Mouse (Mus musculus): Measurements from ENCODE around the gene Nlk. TPM values are rescaled to one million over a fixed set of nuclear protein-coding genes. Genes with fewer than 3 reads are reported as not detected.
"Not testable (repeated sequence)": the region's sequence is repeated elsewhere in the genome, so short reads cannot be mapped to it uniquely, and the experiment has no call there.

The Nlk gene
- polyA plus RNA-seq, 1 experiment from 2014 or later: 34.4 TPM

- ATAC-seq (ENCODE audit: low FRiP score): no peak
- WGBS: 83% methylated on average over 3 of the region's 3 CpGs
Observed at GRCm38 (mm10) chr11:78600496-78600895, 96.7 kb downstream of the Nlk start.

GRCm38 (mm10) chr11:78600051-78600450, 97.1 kb downstream of the Nlk start:
- Histone ChIP-seq H3K36me3 (ENCODE audit: control insufficient read depth, insufficient read depth, low read length) (no peaks in the 10 kb centered on the region), H3K4me1 (replicated peaks; ENCODE audit: control insufficient read depth, insufficient read depth, low read length) (no peaks in the 10 kb centered on the region), H3K27ac (ENCODE audit: low read depth, low read length) (no peak overlapping the region), H3K9ac (ENCODE audit: low read depth, low read length) (no peak overlapping the region), H3K9me3 (ENCODE audit: control insufficient read depth, low read length) (no peaks in the 10 kb centered on the region), H3K27me3 (ENCODE audit: control insufficient read depth, insufficient read depth, low read length) (no peaks in the 10 kb centered on the region), H3K4me3 (ENCODE audit: low read depth, low read length) (no peak overlapping the region), H3K4me2 (replicated peaks; ENCODE audit: low read depth, low read length) (no peak overlapping the region)
- DNase-seq (ENCODE audit: low spot score) (no peak), ATAC-seq (ENCODE audit: low FRiP score) (no peak)
- 83% methylated on average over 4 of the region's 4 CpGs for WGBS

More at GRCm38 (mm10) chr11:78600496-78600895, 96.7 kb downstream of the Nlk start:
- Histone ChIP-seq H3K9ac (ENCODE audit: low read depth, low read length) (no peak overlapping the region), H3K9me3 (ENCODE audit: control insufficient read depth, low read length) (no peaks in the 10 kb centered on the region), H3K36me3 (ENCODE audit: control insufficient read depth, insufficient read depth, low read length) (no peaks in the 10 kb centered on the region), H3K27me3 (ENCODE audit: control insufficient read depth, insufficient read depth, low read length) (no peaks in the 10 kb centered on the region), H3K4me1 (replicated peaks; ENCODE audit: control insufficient read depth, insufficient read depth, low read length) (no peaks in the 10 kb centered on the region), H3K27ac (ENCODE audit: low read depth, low read length) (no peak overlapping the region), H3K4me2 (replicated peaks; ENCODE audit: low read depth, low read length) (no peak overlapping the region), H3K4me3 (ENCODE audit: low read depth, low read length) (no peak overlapping the region)
- no peak for DNase-seq (ENCODE audit: low spot score)

- no peak overlapping the region for H3K27ac ChIP-seq (ENCODE audit: low read depth, low read length)
- no peak overlapping the region for H3K9ac ChIP-seq (ENCODE audit: low read depth, low read length)
- no peaks in the 10 kb centered on the region for H3K36me3 ChIP-seq (ENCODE audit: control insufficient read depth, insufficient read depth, low read length)
- no peaks in the 10 kb centered on the region for H3K27me3 ChIP-seq (ENCODE audit: control insufficient read depth, insufficient read depth, low read length)
- DNase-seq (ENCODE audit: low spot score) (no peak), ATAC-seq (ENCODE audit: low FRiP score) (no peak)
- no peak overlapping the region for H3K4me3 ChIP-seq (ENCODE audit: low read depth, low read length)
- no peaks in the 10 kb centered on the region for H3K9me3 ChIP-seq (ENCODE audit: control insufficient read depth, low read length)
- no peak overlapping the region for H3K4me2 ChIP-seq (replicated peaks; ENCODE audit: low read depth, low read length)
- WGBS: 85% methylated on average over 3 of the region's 3 CpGs
- H3K4me1 ChIP-seq (replicated peaks; ENCODE audit: control insufficient read depth, insufficient read depth, low read length): no peaks in the 10 kb centered on the region
Observed at GRCm38 (mm10) chr11:78598763-78599415, 98.3 kb downstream of the Nlk start.

GRCm38 (mm10) chr11:78596750-78597149, 100.4 kb downstream of the Nlk start:
- no peaks in the 10 kb centered on the region for H3K27me3 ChIP-seq (ENCODE audit: control insufficient read depth, insufficient read depth, low read length)
- no peak overlapping the region for H3K4me2 ChIP-seq (replicated peaks; ENCODE audit: low read depth, low read length)
- no peaks in the 10 kb centered on the region for H3K4me1 ChIP-seq (replicated peaks; ENCODE audit: control insufficient read depth, insufficient read depth, low read length)
- H3K9ac ChIP-seq (ENCODE audit: low read depth, low read length): no peak overlapping the region
- no peak overlapping the region for H3K4me3 ChIP-seq (ENCODE audit: low read depth, low read length)
- peak; percentile 16 for DNase-seq (ENCODE audit: low spot score)
- ATAC-seq (ENCODE audit: low FRiP score): no peak
- H3K9me3 ChIP-seq (ENCODE audit: control insufficient read depth, low read length): no peaks in the 10 kb centered on the region
- no peak overlapping the region for H3K27ac ChIP-seq (ENCODE audit: low read depth, low read length)
- no peaks in the 10 kb centered on the region for H3K36me3 ChIP-seq (ENCODE audit: control insufficient read depth, insufficient read depth, low read length)

DNA sequence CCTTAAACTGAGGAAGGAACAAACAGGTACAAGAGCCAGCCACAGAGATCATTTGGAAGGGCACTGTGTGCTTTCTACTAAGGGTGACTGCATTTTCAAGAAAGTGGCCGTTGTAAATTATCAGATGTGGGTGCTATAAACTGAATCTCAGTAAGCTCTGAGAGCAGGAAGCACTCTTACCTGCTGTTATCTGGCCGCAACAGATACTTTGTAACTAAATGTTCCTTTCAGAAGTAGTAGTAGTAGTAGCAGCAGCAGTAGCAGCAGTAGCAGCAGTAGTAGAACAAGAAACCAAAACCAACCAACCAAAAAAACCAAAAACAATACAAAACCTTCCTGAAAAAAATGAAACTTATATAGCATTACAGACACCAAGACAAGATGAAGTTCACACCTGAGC, 101.4 kb downstream of the Nlk start:
- Histone ChIP-seq H3K4me1 (replicated peaks; ENCODE audit: control insufficient read depth, insufficient read depth, low read length) (no peaks in the 10 kb centered on the region), H3K27me3 (ENCODE audit: control insufficient read depth, insufficient read depth, low read length) (no peaks in the 10 kb centered on the region), H3K27ac (ENCODE audit: low read depth, low read length) (no peak overlapping the region), H3K9me3 (ENCODE audit: control insufficient read depth, low read length) (no peaks in the 10 kb centered on the region), H3K4me3 (ENCODE audit: low read depth, low read length) (no peak overlapping the region), H3K4me2 (replicated peaks; ENCODE audit: low read depth, low read length) (no peak overlapping the region), H3K36me3 (ENCODE audit: control insufficient read depth, insufficient read depth, low read length) (no peaks in the 10 kb centered on the region), H3K9ac (ENCODE audit: low read depth, low read length) (no peak overlapping the region)
- 94% methylated on average over 2 of the region's 2 CpGs for WGBS
- DNase-seq (ENCODE audit: low spot score): no peak
- no peak for ATAC-seq (ENCODE audit: low FRiP score)

DNA sequence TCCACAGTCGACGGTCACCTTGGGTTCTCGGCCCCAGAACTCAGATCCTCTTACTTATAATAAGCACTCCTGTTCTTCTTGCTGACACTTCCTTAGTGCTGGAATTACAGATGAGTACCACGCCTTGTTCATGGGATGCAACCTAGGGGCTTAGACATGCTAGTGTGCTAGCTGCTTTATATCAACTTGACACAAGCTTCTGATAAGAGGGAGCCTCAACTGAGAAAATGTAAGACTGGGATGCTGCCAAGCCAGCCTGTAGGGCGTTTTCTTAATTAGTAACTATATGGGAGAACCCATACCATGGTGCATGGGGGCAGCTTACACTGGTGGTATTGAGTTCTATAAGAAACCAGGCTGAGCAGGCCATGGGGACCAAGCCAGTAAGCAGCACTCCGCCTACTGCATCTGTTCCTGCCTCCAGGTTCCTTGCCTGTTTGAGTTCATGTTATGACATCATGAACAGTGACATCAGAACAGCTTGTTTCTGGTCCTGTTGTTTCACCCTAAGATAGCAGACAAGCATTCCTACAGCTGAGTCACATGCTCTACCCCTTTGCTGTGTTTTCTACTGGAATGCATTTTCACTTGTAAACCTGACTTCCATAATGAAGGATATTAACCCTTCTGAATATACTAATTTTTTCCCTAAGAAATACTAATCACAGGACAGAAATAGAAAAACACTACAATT, 102.8 kb downstream of the Nlk start:
- Histone ChIP-seq H3K4me3 (ENCODE audit: low read depth, low read length) (no peak overlapping the region), H3K36me3 (ENCODE audit: control insufficient read depth, insufficient read depth, low read length) (no peaks in the 10 kb centered on the region), H3K9me3 (ENCODE audit: control insufficient read depth, low read length) (no peaks in the 10 kb centered on the region), H3K9ac (ENCODE audit: low read depth, low read length) (no peak overlapping the region), H3K27ac (ENCODE audit: low read depth, low read length) (no peak overlapping the region), H3K4me1 (replicated peaks; ENCODE audit: control insufficient read depth, insufficient read depth, low read length) (no peaks in the 10 kb centered on the region), H3K4me2 (replicated peaks; ENCODE audit: low read depth, low read length) (no peak overlapping the region), H3K27me3 (ENCODE audit: control insufficient read depth, insufficient read depth, low read length) (no peaks in the 10 kb centered on the region)
- WGBS: 90% methylated on average over 6 of the region's 6 CpGs
- ATAC-seq (ENCODE audit: low FRiP score) (no peak), DNase-seq (ENCODE audit: low spot score) (no peak)

DNA sequence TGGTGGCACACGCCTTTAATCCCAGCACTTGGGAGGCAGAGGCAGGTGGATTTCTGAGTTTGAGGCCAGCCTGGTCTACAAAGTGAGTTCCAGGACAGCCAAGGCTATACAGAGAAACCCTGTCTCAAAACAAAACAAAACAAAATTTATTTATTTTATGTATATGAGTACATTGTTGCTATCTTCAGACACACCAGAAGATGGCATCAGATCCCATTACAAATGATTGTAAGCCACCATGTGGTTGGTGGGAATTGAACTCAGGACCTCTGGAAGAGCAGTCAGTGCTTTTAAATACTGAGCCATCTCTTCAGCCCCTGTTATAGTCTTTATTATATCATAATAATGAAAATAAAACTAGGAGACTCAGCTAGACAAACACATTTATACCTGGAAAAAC, 109.5 kb downstream of the Nlk start:
- not testable (repeated sequence) for H3K4me1 ChIP-seq (replicated peaks; ENCODE audit: control insufficient read depth, insufficient read depth, low read length); H3K27me3 ChIP-seq (ENCODE audit: control insufficient read depth, insufficient read depth, low read length); DNase-seq (ENCODE audit: low spot score); ATAC-seq (ENCODE audit: low FRiP score); H3K36me3 ChIP-seq (ENCODE audit: control insufficient read depth, insufficient read depth, low read length); H3K9me3 ChIP-seq (ENCODE audit: control insufficient read depth, low read length); H3K4me2 ChIP-seq (replicated peaks; ENCODE audit: low read depth, low read length); H3K4me3 ChIP-seq (ENCODE audit: low read depth, low read length); H3K27ac ChIP-seq (ENCODE audit: low read depth, low read length); H3K9ac ChIP-seq (ENCODE audit: low read depth, low read length)
- WGBS: 100% methylated on average over 1 of the region's 1 CpGs

DNA sequence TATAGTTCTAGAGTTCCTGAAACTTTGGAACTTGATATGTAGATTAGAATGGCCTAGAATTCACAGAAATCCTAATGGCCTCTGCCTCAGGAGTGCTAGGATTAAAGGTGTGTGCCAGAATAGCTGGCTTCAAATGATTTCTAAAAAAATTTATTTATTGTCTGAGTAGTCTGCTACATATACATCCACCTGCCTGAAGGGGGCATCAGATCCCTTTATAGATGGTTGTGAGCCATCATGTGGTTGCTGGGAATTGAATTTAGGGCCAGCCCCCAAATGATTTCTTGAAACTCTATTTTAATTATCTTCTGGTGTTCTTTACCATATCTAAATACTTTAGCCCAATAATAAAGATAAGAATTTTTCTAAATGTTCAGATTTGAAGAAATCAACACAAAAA, 111.1 kb downstream of the Nlk start:
- Histone ChIP-seq H3K27me3 (ENCODE audit: control insufficient read depth, insufficient read depth, low read length) (no peaks in the 10 kb centered on the region), H3K9me3 (ENCODE audit: control insufficient read depth, low read length) (no peaks in the 10 kb centered on the region), H3K4me1 (replicated peaks; ENCODE audit: control insufficient read depth, insufficient read depth, low read length) (no peaks in the 10 kb centered on the region), H3K4me3 (ENCODE audit: low read depth, low read length) (no peak overlapping the region), H3K4me2 (replicated peaks; ENCODE audit: low read depth, low read length) (no peak overlapping the region), H3K36me3 (ENCODE audit: control insufficient read depth, insufficient read depth, low read length) (peaks cover 3% of the 10 kb centered on the region; the same call in 1 of the 2 replicates), H3K9ac (ENCODE audit: low read depth, low read length) (no peak overlapping the region), H3K27ac (ENCODE audit: low read depth, low read length) (no peak overlapping the region)
- ATAC-seq (ENCODE audit: low FRiP score) (no peak), DNase-seq (ENCODE audit: low spot score) (no peak)

- Histone ChIP-seq H3K4me1 (replicated peaks; ENCODE audit: control insufficient read depth, insufficient read depth, low read length) (no peaks in the 10 kb centered on the region), H3K4me3 (ENCODE audit: low read depth, low read length) (no peak overlapping the region), H3K27me3 (ENCODE audit: control insufficient read depth, insufficient read depth, low read length) (no peaks in the 10 kb centered on the region), H3K27ac (ENCODE audit: low read depth, low read length) (no peak overlapping the region), H3K4me2 (replicated peaks; ENCODE audit: low read depth, low read length) (no peak overlapping the region), H3K9me3 (ENCODE audit: control insufficient read depth, low read length) (no peaks in the 10 kb centered on the region), H3K9ac (ENCODE audit: low read depth, low read length) (no peak overlapping the region), H3K36me3 (ENCODE audit: control insufficient read depth, insufficient read depth, low read length) (peaks cover 3% of the 10 kb centered on the region; the same call in 1 of the 2 replicates)
- WGBS: 92% methylated on average over 6 of the region's 6 CpGs
- ATAC-seq (ENCODE audit: low FRiP score) (no peak), DNase-seq (ENCODE audit: low spot score) (no peak)
Observed at GRCm38 (mm10) chr11:78582848-78583247, 114.3 kb downstream of the Nlk start.
